Mouse (Mus musculus) fibroblast of lung, adult 2 months (primary cell): ENCODE measurements at regions not wholly inside any gene's neighbourhood (a gene's known extent, or its start where the extent isn't known, plus 50 kb on each side); places are given as distances from the start of the nearest gene placed in this dataset.

Source experiments
- DNase-seq: peaks from one replicate; pipeline ENCODE4 v3.0.0-alpha.2; 2011; ENCODE audit warnings: low read depth

DNA sequence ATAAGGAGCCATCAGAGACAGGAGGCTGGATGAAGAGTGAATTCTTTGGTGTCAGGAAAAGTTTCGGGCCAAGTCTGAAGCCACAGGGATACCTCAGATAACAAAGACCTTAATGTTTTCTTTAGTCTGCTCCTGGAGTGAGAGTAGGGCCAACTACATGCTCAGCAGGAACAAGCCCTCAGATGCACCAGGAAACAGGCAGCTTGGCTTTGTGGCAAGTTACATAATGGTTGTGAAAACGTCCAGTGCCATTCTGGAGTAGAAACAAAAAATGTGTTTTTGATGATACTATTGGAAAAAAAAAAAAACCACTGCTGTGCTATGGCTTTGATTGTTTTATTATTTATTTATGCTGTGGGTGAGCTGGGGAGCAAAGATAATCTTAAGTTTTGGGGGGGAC lies 452.2 kb upstream of the Mon1b start:
- DNase-seq, result no peak

DNA sequence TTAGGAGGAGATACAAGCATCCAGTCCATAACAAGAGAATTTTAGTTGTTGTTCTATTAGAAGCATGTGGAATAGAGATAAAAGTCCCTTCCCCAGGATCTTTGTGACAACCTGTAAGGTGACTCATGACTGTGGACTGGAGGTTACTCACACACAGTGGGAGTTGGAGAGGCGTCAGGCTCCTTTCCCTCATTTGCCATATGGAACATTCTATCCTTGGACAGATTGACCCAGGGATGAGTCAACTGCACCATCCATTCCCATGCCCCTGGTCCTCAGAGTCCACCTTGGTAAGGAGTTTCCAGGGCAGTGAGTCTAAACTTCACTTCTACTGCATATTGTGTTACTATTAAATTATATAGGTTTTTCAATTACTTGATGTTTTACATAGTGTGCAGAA lies 444.9 kb upstream of the Mon1b start:
- DNase-seq, result no peak

DNA sequence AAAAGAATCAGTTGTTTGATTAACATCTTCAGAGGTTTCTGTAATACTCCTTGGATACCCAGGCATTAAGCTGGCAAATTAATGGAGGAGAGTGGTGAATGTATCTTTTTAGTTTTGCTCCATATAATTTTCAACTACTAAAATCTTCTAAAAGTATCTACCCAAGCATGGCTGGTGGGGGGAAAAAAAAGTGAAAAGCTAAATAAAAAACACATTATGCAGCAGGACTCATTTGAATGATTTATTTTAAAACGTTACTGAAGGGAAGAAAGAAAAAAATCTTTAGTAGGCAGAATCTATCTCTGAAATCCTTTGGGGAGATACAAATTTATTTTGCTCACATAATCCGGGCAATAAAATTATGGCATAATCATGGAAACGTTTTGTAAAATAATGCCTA lies 443.9 kb upstream of the Mon1b start:
- no peak for DNase-seq
